Mouse (Mus musculus) ovary, postnatal 10 days (tissue): ENCODE measurements around the gene Slit1.

ENCODE experiments used
- DNase-seq: peaks from one replicate; pipeline ENCODE4 v3.0.0; 2022; ENCODE audit warnings: low spot score

The Slit1 gene

GRCm38 (mm10) chr19:41686194-41686593, 57.3 kb downstream of the Slit1 start:
- no peak for DNase-seq

DNA sequence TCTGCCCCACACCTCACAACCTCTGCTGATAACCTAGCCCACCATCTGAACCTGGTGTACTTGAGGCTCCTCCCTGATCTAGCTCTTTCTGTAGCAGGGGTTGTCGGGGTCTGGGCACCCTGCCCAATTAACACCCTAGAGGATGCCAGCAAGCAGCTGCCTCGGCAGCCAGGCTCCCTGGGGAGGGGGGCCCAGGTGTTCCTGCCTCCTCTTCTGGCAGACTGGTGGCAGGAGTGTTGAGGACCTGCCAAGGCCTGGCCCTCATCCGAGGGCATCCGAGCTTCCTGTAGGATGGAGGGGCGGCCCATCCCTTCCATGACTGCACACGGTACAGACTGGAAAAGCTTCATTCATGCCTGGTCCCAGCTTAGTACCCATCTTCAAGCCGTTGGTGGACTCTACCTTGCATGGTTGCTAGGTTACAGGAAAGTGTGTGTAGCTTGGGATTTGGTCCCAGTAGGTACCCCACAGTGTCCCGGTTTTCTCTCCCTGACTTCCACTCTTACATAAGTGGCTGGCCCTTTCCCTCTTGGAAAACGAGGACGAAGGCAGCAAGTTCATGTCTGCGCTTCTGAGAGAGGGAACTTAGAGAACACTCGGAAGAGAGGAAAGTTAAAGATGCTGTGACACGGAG, 57.9 kb downstream of the Slit1 start:
- no peak for DNase-seq

DNA sequence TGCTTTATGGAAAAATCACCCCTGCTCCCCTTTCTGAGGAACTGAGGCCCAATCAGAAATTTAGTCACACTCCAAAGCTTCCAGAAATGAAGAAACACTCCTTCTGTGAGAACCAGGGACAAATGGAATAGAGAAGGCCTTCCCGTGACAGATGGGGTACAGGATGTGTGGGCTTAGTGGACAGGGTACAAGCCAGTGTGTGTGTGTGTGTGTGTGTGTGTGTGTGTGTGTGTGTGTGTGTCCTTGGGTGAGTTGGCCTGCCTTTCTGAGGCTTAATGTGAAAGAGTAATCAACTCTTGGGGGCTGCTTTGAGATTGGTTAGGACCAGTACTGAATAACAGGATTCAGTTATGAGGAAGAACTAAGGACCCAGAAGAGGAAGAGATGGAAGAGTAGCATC, 58.6 kb downstream of the Slit1 start:
- no peak for DNase-seq

- DNase-seq, result no peak
These were observed 59.5 kb downstream of the Slit1 start for GRCm38 (mm10) chr19:41683951-41684350.

DNA sequence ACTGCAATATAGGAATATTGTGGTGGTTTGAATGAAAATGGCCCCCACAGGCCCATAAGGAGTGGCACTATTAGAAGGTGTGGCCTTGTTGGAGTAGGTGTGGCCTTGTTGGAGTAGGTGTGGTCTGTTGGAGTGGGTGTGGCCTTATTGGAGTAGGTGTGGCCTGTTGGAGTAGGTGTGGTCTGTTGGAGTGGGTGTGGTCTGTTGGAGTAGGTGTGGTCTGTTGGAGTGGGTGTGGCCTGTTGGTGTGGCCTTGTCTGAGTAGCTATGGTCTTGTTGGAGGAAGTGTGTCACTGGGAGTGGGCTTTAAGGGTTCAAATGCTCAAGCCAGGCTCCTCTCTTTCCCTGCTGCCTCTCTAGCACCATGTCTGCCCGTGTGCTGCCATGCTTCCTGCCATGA, 63.2 kb downstream of the Slit1 start:
- DNase-seq, result no peak

- no peak for DNase-seq
These were observed 64.4 kb downstream of the Slit1 start for GRCm38 (mm10) chr19:41679028-41679427.

DNA sequence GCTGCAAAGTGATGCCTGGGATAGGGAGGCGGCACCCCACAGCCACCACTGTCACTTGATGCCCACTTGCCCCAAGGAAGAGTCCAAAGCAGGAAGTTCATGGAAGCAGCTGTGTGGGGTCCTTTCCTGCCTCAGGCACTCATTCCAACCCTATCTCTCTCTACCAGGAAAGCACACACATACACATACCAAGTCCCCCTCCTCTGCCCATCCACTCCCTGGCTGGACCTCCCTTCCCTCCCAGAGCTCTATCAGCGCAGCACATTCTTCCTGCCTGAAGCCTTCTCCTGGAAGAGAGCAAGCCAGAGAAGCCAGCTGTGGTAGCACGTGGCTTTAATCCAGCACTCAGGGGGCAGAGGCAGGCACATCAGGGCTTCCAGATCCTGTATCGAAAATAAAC, 65.9 kb downstream of the Slit1 start:
- no peak for DNase-seq

DNA sequence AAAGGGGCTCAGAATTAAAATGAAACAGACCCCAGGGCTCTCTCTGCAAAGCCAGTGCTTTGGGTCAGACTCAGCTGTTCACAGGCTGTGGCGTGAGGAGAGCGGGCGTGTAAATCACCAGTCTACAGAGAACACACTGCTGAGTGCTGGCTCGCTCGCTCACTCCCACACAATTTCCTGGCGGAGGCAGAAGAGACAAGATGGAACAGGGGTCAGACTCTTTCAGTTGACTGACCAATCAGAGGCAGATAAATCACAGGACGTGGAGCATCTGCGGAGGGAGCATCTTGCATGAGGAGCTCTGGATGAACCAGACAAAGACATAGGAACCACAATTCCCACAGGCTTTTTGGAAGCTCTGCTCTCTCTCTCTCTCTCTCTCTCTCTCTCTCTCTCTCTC, 67.9 kb downstream of the Slit1 start:
- no peak for DNase-seq

DNA sequence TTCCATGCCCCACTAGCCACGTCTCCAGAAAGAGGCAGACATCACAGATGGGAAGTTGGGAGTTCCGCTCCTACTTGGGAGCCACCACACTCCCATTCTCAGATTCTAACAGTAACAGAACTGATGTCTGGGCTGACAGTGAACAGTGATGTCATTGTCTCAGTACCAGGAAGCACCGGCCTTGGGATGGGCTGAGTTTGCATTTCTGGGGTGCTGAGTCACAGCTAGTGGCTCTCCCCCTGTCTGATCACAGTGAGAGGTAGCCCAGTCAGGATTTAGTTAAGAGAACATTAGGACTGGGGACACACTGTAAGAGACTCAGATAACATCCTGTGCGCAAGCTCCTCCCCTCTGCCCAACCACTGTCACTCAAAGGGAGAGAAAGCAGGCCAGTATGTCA, 69.1 kb downstream of the Slit1 start:
- no peak for DNase-seq

DNA sequence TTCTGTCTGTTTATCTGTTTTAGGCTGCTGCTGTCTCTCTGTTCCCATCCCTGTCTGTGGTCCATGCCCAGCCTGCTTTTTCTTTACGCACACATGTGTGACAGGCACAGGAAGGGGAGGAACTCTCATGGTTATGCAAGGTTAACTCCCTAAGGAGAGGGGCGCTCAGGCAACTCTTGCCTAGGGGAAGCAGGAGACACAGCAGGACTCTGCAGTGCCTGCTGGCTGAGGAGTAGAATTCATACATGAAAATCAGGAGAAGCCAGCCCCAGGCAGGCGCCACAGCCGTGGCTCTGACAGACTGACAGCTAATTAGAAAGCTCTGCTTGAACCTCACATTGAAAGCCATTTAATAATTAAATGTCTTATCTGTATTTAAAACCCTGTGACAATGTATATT, 70.6 kb downstream of the Slit1 start:
- no peak for DNase-seq

GRCm38 (mm10) chr19:41670931-41671330, 72.5 kb downstream of the Slit1 start:
- DNase-seq, result no peak

DNA sequence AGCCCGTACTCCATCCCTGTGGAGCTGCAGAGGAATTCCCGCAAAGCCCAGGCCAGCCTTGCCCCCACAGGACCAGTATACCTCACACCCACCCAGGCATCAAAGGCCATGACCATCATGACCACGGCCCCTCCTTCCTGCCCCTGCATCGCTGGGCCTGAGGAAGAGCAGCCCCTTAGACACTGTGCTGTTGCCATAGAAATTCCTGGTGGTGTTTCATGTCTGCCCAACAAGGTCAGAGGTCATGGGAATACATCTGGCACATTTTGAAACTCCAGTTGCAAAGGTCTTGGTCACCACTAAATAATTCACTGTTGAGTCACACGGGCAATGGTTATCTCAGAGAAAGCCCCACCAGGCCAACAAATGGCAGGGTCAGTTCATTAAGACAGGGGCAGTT, 73.0 kb downstream of the Slit1 start:
- DNase-seq, result no peak

- DNase-seq, result no peak
These were observed 73.6 kb downstream of the Slit1 start for GRCm38 (mm10) chr19:41669747-41670342.

- no peak for DNase-seq
These were observed 75.9 kb downstream of the Slit1 start for GRCm38 (mm10) chr19:41667591-41667990.

GRCm38 (mm10) chr19:41665941-41666340, 77.5 kb downstream of the Slit1 start:
- no peak for DNase-seq

DNA sequence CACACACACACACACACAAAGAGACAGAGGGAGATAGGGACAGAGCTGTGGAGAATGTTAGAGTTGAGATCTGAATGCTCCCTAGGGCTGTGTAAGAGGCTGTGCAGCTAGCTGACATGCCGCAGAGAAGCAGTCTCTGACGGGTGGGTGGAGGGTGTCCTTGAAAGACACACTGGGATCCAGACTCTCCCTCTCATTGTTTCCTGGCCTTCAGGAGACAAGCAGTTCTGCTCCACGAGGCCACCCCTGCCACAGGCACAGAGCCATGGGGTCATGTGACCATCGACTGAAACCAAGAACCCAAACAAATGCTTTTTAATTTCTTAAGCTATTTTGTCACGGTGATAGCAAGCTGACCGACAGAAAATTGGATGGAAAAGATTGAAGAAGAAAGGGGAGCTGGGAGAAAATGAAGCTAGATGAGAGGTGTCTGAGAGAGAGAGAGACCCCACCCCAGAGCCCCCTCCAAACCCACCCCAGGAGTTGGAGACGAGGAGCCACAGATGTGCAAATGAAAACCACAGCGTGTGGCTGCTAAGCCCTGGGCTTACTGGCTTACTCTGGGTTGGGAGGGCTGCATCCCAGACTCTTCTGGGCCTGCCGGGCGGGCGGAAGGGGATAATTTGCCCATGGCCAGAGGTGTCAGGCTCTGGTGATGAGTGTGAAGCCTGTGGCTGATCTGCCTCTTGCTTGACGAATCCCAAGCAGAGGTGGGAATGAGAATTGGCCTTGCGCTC, 79.8 kb downstream of the Slit1 start:
- DNase-seq, result no peak

- no peak for DNase-seq
These were observed 82.0 kb downstream of the Slit1 start for GRCm38 (mm10) chr19:41661466-41661865.

DNA sequence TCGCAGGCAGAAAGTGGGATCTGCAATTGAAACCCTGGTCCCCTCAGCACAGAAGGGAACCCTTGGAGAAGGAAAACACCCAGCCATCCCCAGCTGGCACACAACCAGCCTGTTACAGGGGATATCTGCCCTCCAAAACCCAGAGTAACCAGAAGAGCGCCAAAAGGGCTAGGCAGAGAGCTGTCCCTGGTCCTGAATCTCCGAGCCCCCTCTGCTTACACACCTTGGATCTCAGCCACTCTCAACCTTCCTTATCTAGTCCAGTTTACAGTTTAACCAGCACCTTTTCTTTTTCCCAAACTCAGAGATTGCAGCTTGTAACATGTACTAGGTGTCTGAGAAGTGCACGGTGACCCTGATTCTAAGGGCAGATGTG, 82.5 kb downstream of the Slit1 start:
- no peak for DNase-seq

- DNase-seq, result no peak
These were observed 83.0 kb downstream of the Slit1 start for GRCm38 (mm10) chr19:41660294-41660998.

- no peak for DNase-seq
These were observed 86.0 kb downstream of the Slit1 start for GRCm38 (mm10) chr19:41657446-41657845.

DNA sequence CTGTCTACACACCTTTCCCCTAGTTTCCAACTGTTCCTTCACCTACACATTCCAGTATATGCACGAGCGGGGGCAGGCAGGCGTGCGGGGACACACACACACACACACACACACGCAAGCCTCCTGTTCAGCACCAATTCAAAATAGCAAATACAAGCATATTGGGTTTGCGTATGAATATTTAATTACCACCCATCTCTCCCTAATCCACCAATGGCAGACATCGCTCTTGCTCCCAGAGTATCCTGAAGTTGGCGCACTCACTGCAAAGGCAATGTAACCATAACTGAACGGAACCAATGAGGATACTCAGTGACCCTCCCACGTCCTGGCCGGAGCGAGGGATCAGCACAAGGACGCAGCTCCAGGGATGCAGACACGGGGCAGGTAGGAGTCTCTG, 86.8 kb downstream of the Slit1 start:
- DNase-seq, result no peak

GRCm38 (mm10) chr19:41655970-41656369, 87.5 kb downstream of the Slit1 start:
- DNase-seq, result peak; percentile 65
